Mouse (Mus musculus) stomach, postnatal 0 days (tissue): ENCODE results near the gene Pear1.

Experiments
- CTCF ChIP-seq: IDR thresholded peaks from 2 replicates; pipeline ENCODE4 v1.5.1; 2016; ENCODE audit warnings: antibody characterized with exemption, low read depth, mild to moderate bottlenecking, moderate library complexity
- EP300 ChIP-seq: optimal IDR thresholded peaks from 2 replicates; pipeline ENCODE3; 2016; ENCODE audit warnings: antibody characterized with exemption

DNA sequence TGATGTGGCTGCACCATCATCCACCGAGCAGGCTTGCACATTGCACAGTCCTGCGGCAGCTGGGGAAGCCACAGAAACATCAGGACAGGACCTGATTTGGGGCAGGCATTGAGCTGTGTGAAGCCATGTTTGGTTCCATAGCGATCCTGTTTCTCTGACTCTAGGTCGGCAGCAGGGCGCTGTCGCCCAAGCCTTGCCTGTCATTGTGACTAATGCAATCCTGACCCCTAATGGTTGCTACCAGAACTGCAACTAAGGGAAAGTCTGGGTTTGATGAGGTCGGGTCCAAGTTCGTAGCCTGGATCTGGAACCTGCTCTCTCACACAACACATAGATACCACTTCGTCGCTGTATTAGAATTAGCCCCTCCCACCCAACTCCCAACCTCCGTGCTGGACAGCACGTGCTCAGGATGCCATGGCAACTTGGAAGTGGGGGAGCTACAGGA lies 7.4 kb downstream of the Pear1 start:
- peak; percentile 96 for TF ChIP-seq CTCF
- no peak for TF ChIP-seq EP300
